ENCODE assay signal across 9 mouse cellular contexts in the genomic region with DNA sequence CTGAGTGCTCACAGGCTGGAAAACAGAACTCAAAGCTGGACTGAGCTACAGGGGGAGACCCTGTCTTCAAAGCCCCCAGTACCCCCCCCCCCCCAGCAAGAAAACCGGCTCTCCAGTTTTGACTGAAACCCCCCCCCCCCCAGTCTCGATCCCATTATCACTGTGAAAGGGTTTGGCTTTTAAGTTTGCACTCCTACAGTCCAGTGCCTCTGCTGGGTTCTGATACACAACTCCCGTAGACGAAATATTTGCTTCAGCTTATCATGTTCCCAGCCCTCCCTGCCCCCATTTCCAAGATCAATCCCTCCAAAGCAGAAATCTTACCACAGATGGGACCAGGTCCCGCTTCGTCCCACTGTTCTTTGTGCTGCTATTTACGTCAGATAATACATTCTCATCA. TPM values are rescaled to one million over a fixed set of nuclear protein-coding genes. Genes with fewer than 3 reads are reported as not detected.
DNase-seq lines count a peak whose midpoint lies in the region; ATAC-seq and TF ChIP-seq lines count a peak whose summit lies in the region.
"Had no signal": no experiment of that assay in that cellular context is flagged by ENCODE, and none has a peak within 500 bp of the region (broad histone marks: within the 10 kb centered on the region; RNA-seq: fewer than 3 reads in every experiment).

No protein-coding gene starts in this region.

- 52% methylated on average over 7 of the region's 7 CpGs for WGBS in kidney, postnatal 0 days
- 29% methylated on average over 7 of the region's 7 CpGs for WGBS in forebrain, embryonic 12.5 days
- 56% methylated on average over 7 of the region's 7 CpGs for WGBS in intestine, embryonic 15.5 days
- 46% methylated on average over 7 of the region's 7 CpGs for WGBS in neural tube, embryonic 13.5 days

- H3K4me3 ChIP-seq in kidney, postnatal 0 days (replicated peaks; ENCODE audit: low read depth, low read length): no peak overlapping the region
- H3K4me3 ChIP-seq in forebrain, embryonic 12.5 days (replicated peaks): peak overlapping the region; percentile 21
- no peak overlapping the region for H3K4me3 ChIP-seq in intestine, embryonic 15.5 days (replicated peaks)
- no peak overlapping the region; the same call in 1 of the 2 replicates for H3K4me3 ChIP-seq in neural tube, embryonic 13.5 days
- H3K4me3 ChIP-seq: myocyte had no signal

- no peaks in the 10 kb centered on the region for H3K9me3 ChIP-seq in kidney, postnatal 0 days (replicated peaks; ENCODE audit: low read length)
- H3K9me3 ChIP-seq in forebrain, embryonic 12.5 days: no peaks in the 10 kb centered on the region
- no peaks in the 10 kb centered on the region for H3K9me3 ChIP-seq in intestine, embryonic 15.5 days
- no peaks in the 10 kb centered on the region for H3K9me3 ChIP-seq in neural tube, embryonic 13.5 days
- H3K9me3 ChIP-seq: G1E had no signal

- no peaks in the 10 kb centered on the region for H3K36me3 ChIP-seq in kidney, postnatal 0 days (ENCODE audit: insufficient read depth, low read length)
- 0 out of 2 replicates have a peak, but pooled peaks cover 8% of the 10 kb centered on the region for H3K36me3 ChIP-seq in forebrain, embryonic 12.5 days (replicated peaks)
- H3K36me3 ChIP-seq in intestine, embryonic 15.5 days: no peaks in the 10 kb centered on the region
- H3K36me3 ChIP-seq in neural tube, embryonic 13.5 days: no peaks in the 10 kb centered on the region

- no peak for TF ChIP-seq CTCF in kidney, postnatal 0 days (IDR thresholded peaks at IDR 0.05; ENCODE audit: low read depth)

- ATAC-seq in kidney, postnatal 0 days (replicated peaks; ENCODE audit: low FRiP score, low read depth): no peak
- ATAC-seq in forebrain, embryonic 12.5 days (ENCODE audit: low FRiP score): peak; percentile 14; the same call in 1 of the 2 replicates
- ATAC-seq in intestine, embryonic 15.5 days: no peak
- 0 out of 2 replicates have a peak, but pooled peaks have one; percentile 2 for ATAC-seq in neural tube, embryonic 13.5 days (ENCODE audit: low read depth)
- ATAC-seq in cerebellum, adult (ENCODE audit: insufficient number of reproducible peaks, low FRiP score, low TSS enrichment): no peak

- peak overlapping the region; percentile 35; the same call in 1 of the 2 replicates for H3K9ac ChIP-seq in kidney, postnatal 0 days (ENCODE audit: low read depth, low read length)
- H3K9ac ChIP-seq in forebrain, embryonic 12.5 days: peak overlapping the region; percentile 38
- no peak overlapping the region for H3K9ac ChIP-seq in intestine, embryonic 15.5 days
- peak overlapping the region; percentile 54; the same call in 1 of the 2 replicates for H3K9ac ChIP-seq in neural tube, embryonic 13.5 days

- H3K4me1 ChIP-seq in kidney, postnatal 0 days (replicated peaks; ENCODE audit: insufficient read depth, low read length): peaks cover 3% of the 10 kb centered on the region; the same call in 1 of the 2 replicates
- peaks cover 29% of the 10 kb centered on the region for H3K4me1 ChIP-seq in forebrain, embryonic 12.5 days
- H3K4me1 ChIP-seq in intestine, embryonic 15.5 days (replicated peaks): peaks cover 8% of the 10 kb centered on the region; the same call in 1 of the 2 replicates
- H3K4me1 ChIP-seq in neural tube, embryonic 13.5 days (replicated peaks): peaks cover 24% of the 10 kb centered on the region

- no peaks in the 10 kb centered on the region for H3K27me3 ChIP-seq in kidney, postnatal 0 days (ENCODE audit: insufficient read depth, low read length)
- no peaks in the 10 kb centered on the region for H3K27me3 ChIP-seq in forebrain, embryonic 12.5 days
- H3K27me3 ChIP-seq in intestine, embryonic 15.5 days (replicated peaks): no peaks in the 10 kb centered on the region
- no peaks in the 10 kb centered on the region for H3K27me3 ChIP-seq in neural tube, embryonic 13.5 days

- DNase-seq in kidney, postnatal 0 days (ENCODE audit: low spot score): no peak
- no peak for DNase-seq in kidney, postnatal 36 days
- DNase-seq in layer of hippocampus, adult 9-11 months: no peak

- peak overlapping the region; percentile 48 for H3K4me2 ChIP-seq in kidney, postnatal 0 days (ENCODE audit: low read length)
- peak overlapping the region; percentile 52 for H3K4me2 ChIP-seq in forebrain, embryonic 12.5 days
- peak overlapping the region; percentile 49 for H3K4me2 ChIP-seq in intestine, embryonic 15.5 days (replicated peaks)
- peak overlapping the region; percentile 52 for H3K4me2 ChIP-seq in neural tube, embryonic 13.5 days

- H3K27ac ChIP-seq in kidney, postnatal 0 days: no peak overlapping the region
- H3K27ac ChIP-seq in forebrain, embryonic 12.5 days: peak overlapping the region; percentile 83
- H3K27ac ChIP-seq in intestine, embryonic 15.5 days: no peak overlapping the region
- peak overlapping the region; percentile 72; the same call in 1 of the 2 replicates for H3K27ac ChIP-seq in neural tube, embryonic 13.5 days (replicated peaks)

RNA-seq across cellular contexts. Expression of a gene that starts 50.8 kb away (rescaled TPM):
- 29.5 and 34.2 TPM in 2 replicates for polyA plus RNA-seq in kidney, postnatal 0 days (2015; fragmentation: Nextera tagmentation; extraction: Ambion mirVana)
- 63.6 and 69.4 TPM in 2 replicates for polyA plus RNA-seq in forebrain, embryonic 12.5 days (2016; fragmentation: Nextera tagmentation; extraction: Ambion mirVana)
- polyA plus RNA-seq in intestine, embryonic 15.5 days (2015; fragmentation: Nextera tagmentation; extraction: Ambion mirVana): 34.6 and 37.5 TPM in 2 replicates
- 72.4 and 75.4 TPM in 2 replicates for polyA plus RNA-seq in neural tube, embryonic 13.5 days (2015; fragmentation: Nextera tagmentation; extraction: Ambion mirVana)

Comparison
In these comparisons a context has a peak if more than half of its experiments do, and no peak if none do; other contexts are left out.
1. ATAC-seq: peak in forebrain, embryonic 12.5 days (single experiment) and neural tube, embryonic 13.5 days (single experiment); none in kidney, postnatal 0 days (single experiment), intestine, embryonic 15.5 days (single experiment) and cerebellum, adult (single experiment).
2. H3K27ac ChIP-seq: peak in forebrain, embryonic 12.5 days (single experiment) and neural tube, embryonic 13.5 days (single experiment); none in kidney, postnatal 0 days (single experiment) and intestine, embryonic 15.5 days (single experiment).
3. Peak in every context shown above with its lines, with median percentiles within 50 percentile points of each other: H3K4me2 ChIP-seq.